Mouse (Mus musculus) cerebellum, adult 2 months (tissue): ENCODE measurements around the gene Dnah10.

Experiments
- CTCF ChIP-seq: fragments of 200-500 bp; IDR thresholded peaks from 2 replicates; pipeline ENCODE4 v1.5.1; 2011; ENCODE audit warnings: low read depth, mild to moderate bottlenecking, control low read depth, low read length, moderate library complexity, borderline replicate concordance; ENCODE audit not compliant: insufficient read depth
- POLR2A ChIP-seq: fragments of 200-500 bp; IDR thresholded peaks from 2 replicates; pipeline ENCODE4 v1.6.1; 2011; ENCODE audit warnings: low read length, control low read depth, borderline replicate concordance; ENCODE audit not compliant: insufficient read depth

GRCm38 (mm10) chr5:124779926-124780325 is 55.0 kb downstream of the Dnah10 start:
- TF ChIP-seq CTCF = no peak
- no peak for TF ChIP-seq POLR2A
